Comparison of ENCODE assay signal across 17 mouse cellular contexts in the genomic region with DNA sequence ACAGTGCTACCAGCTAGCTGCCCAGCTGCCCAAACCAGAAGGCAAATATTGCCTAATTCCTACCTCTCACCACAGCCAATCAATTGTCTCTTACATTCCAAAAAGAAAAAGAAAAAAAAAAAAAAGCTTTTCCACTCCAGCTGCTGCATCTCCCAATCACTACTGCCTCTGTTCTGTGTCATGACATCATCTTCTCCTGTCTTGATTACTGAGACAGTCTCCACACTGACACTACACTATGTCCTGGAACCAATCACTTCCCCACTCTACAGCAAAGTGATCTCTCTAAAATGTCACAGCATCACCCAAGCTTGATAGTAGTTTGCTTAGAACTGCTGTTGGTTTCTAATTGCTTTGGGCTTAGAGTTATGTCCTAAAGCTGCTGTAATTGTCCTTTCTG.
DNase-seq lines count a peak whose midpoint lies in the region; ATAC-seq and TF ChIP-seq lines count a peak whose summit lies in the region.
"Had no signal": no experiment of that assay in that cellular context is flagged by ENCODE, and none has a peak within 500 bp of the region (broad histone marks: within the 10 kb centered on the region; RNA-seq: fewer than 3 reads in every experiment).

No protein-coding gene starts in this region.

- no peak overlapping the region for H3K4me3 ChIP-seq in lung, embryonic 14.5 days (ENCODE audit: low read depth, low read length)
- no peak overlapping the region for H3K4me3 ChIP-seq in lung, adult 2 months (replicated peaks; ENCODE audit: extremely low read depth, low read depth, low read length)
- no peak overlapping the region for H3K4me3 ChIP-seq in intestine, postnatal 0 days (ENCODE audit: low read depth, low read length)
- H3K4me3 ChIP-seq: forebrain, embryonic 15.5 days; heart, adult 2 months; hindbrain, embryonic 15.5 days had no signal

- TF ChIP-seq POLR2A in lung, adult 2 months (IDR thresholded peaks at IDR 0.05; ENCODE audit: borderline replicate concordance, extremely low read depth, low read depth, low read length), result no peak

- no peaks in the 10 kb centered on the region for H3K9me3 ChIP-seq in lung, embryonic 14.5 days (ENCODE audit: low read depth, low read length)
- no peaks in the 10 kb centered on the region for H3K9me3 ChIP-seq in intestine, postnatal 0 days (ENCODE audit: control insufficient read depth)
- H3K9me3 ChIP-seq: forebrain, embryonic 15.5 days; hindbrain, embryonic 15.5 days had no signal

- H3K36me3 ChIP-seq in lung, embryonic 14.5 days (ENCODE audit: insufficient read depth), result no peaks in the 10 kb centered on the region
- no peaks in the 10 kb centered on the region for H3K36me3 ChIP-seq in intestine, postnatal 0 days (ENCODE audit: control insufficient read depth, insufficient read depth)
- H3K36me3 ChIP-seq: forebrain, embryonic 15.5 days; hindbrain, embryonic 15.5 days had no signal

- H3K4me1 ChIP-seq in lung, embryonic 14.5 days (ENCODE audit: insufficient read depth), result no peaks in the 10 kb centered on the region
- no peaks in the 10 kb centered on the region for H3K4me1 ChIP-seq in lung, adult 2 months (ENCODE audit: control insufficient read depth, insufficient read depth, low read length)
- no peaks in the 10 kb centered on the region for H3K4me1 ChIP-seq in intestine, postnatal 0 days (replicated peaks; ENCODE audit: control insufficient read depth, insufficient read depth, low read length)
- H3K4me1 ChIP-seq: forebrain, embryonic 15.5 days; hindbrain, embryonic 15.5 days had no signal

- no peak for DNase-seq in frontal cortex, postnatal 10 days (ENCODE audit: low spot score in 2 of 2)
- DNase-seq in lung, embryonic 14.5 days, result peak; percentile 63
- no peak for DNase-seq in lung, adult 2 months
- peak; percentile 4 for DNase-seq in lung, postnatal 36 days
- no peak for DNase-seq in lung, postnatal 4 days
- DNase-seq: adrenal gland, adult 2 months; adrenal gland, postnatal 25 days; cerebellum, adult 2 months; cerebellum, postnatal 10 days; gastrocnemius, postnatal 14 days; heart, adult 2 months; heart, postnatal 36 days had no signal

- H3K4me2 ChIP-seq in lung, embryonic 14.5 days, result no peak overlapping the region
- H3K4me2 ChIP-seq in intestine, postnatal 0 days (replicated peaks; ENCODE audit: low read depth), result no peak overlapping the region
- H3K4me2 ChIP-seq: forebrain, embryonic 15.5 days; heart, embryonic 11.5 days; hindbrain, embryonic 15.5 days had no signal

- no peak overlapping the region for H3K27ac ChIP-seq in lung, embryonic 14.5 days (ENCODE audit: low read depth)
- H3K27ac ChIP-seq in intestine, postnatal 0 days (ENCODE audit: low read depth, low read length), result no peak overlapping the region
- H3K27ac ChIP-seq: forebrain, embryonic 15.5 days; heart, adult 2 months; hindbrain, embryonic 15.5 days had no signal

- no peak overlapping the region for H3K9ac ChIP-seq in lung, embryonic 14.5 days
- no peak overlapping the region for H3K9ac ChIP-seq in intestine, postnatal 0 days (ENCODE audit: low read depth, low read length)
- H3K9ac ChIP-seq: forebrain, embryonic 15.5 days; hindbrain, embryonic 15.5 days had no signal

- H3K27me3 ChIP-seq in lung, embryonic 14.5 days (ENCODE audit: insufficient read depth, low read length), result no peaks in the 10 kb centered on the region
- no peaks in the 10 kb centered on the region for H3K27me3 ChIP-seq in intestine, postnatal 0 days (replicated peaks; ENCODE audit: control insufficient read depth, insufficient read depth, low read length)
- H3K27me3 ChIP-seq: forebrain, embryonic 15.5 days; hindbrain, embryonic 15.5 days had no signal

- no peak for TF ChIP-seq CTCF in lung, embryonic 14.5 days (IDR thresholded peaks at IDR 0.05; ENCODE audit: low read depth)
- TF ChIP-seq CTCF in lung, adult 2 months (IDR thresholded peaks at IDR 0.05; ENCODE audit: insufficient read depth, low read length), result no peak
- no peak for TF ChIP-seq CTCF in intestine, postnatal 0 days (IDR thresholded peaks at IDR 0.05; ENCODE audit: low read depth)

- peak; percentile 57; the same call in 1 of the 2 replicates for ATAC-seq in frontal cortex, adult (ENCODE audit: low TSS enrichment)
- peak; percentile 89 for ATAC-seq in lung, embryonic 14.5 days (ENCODE audit: insufficient read depth)
- ATAC-seq in intestine, postnatal 0 days, result no peak
- ATAC-seq: forebrain, embryonic 15.5 days had no signal

Comparison
In these comparisons a context has a peak if more than half of its experiments do, and no peak if none do; other contexts are left out.
1. DNase-seq: peak in lung, embryonic 14.5 days (single experiment) and lung, postnatal 36 days (single experiment); none in frontal cortex, postnatal 10 days (0 of 2), lung, adult 2 months (single experiment) and lung, postnatal 4 days (0 of 2).